Mouse (Mus musculus) heart, postnatal 0 days (tissue): ENCODE measurements around the gene Dgke.

Experiments
- CTCF ChIP-seq: IDR thresholded peaks from 2 replicates; pipeline ENCODE4 v1.5.1; 2016; ENCODE audit warnings: antibody characterized with exemption, control low read depth, low read depth
- EP300 ChIP-seq: IDR thresholded peaks from 2 replicates; pipeline ENCODE4 v1.6.1; 2016; ENCODE audit warnings: antibody characterized with exemption, low read depth

DNA sequence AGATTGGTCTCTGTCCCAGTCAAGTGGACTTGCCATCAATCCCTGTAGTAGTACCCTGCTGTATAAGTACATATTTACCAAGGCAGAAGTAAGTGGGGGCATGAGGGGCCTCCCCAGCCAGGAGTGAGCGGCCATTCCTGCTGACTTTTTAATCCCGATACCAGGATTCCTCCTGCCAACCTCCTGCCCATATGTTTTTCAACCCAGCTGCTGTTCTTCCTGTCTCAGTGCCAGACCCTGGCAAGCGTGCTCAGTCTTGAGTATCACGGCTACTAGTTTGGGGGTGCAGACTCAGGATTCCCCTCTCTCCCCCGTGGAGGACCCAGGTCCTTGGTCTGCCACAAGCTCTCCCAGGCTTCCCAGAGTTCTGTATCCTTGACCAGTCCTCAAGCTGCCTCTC lies 64.0 kb downstream of the Dgke start:
- TF ChIP-seq CTCF (no peak), EP300 (no peak)
